Mouse (Mus musculus) erythroblast, embryonic 14.5 days (primary cell): ENCODE measurements around the gene Gm10053.

Experiments
- GATA1 ChIP-seq: IDR thresholded peaks from 2 replicates; pipeline ENCODE4 v1.6.1; 2012; ENCODE audit warnings: low read length, inconsistent platforms, mixed read lengths
- TAL1 ChIP-seq: IDR thresholded peaks from 3 replicates; pipeline ENCODE4 v1.6.1; 2012; ENCODE audit warnings: low read length, inconsistent platforms, mixed read lengths

GRCm38 (mm10) chr19:24897896-24898736 is 22.6 kb downstream of the Gm10053 start:
- TF ChIP-seq GATA1 (no peak), TAL1 (no peak)
